ENCODE assay signal across 15 mouse cellular contexts in the genomic region with DNA sequence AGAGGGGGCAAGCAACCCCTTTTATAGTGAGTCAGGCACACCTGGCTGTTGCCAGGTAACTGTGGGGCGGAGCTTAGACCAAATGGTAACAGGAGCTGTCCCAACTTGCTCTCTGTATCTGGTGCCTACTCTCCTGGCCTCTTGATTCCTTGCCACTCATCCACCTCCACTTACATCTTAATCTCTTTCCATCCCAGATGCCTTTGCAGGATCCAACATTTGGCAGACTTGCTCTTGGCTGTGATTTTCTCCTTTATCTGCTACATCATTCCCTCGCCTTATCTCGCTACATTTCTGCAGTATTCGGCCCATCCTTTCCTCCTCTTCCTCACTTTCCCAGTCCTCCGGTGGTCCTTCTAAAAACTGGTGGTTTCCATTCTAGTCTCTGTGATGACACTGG.
DNase-seq lines count a peak whose midpoint lies in the region; TF ChIP-seq lines count a peak whose summit lies in the region.
"Had no signal": no experiment of that assay in that cellular context is flagged by ENCODE, and none has a peak within 500 bp of the region (broad histone marks: within the 10 kb centered on the region; RNA-seq: fewer than 3 reads in every experiment).

No protein-coding gene starts in this region.

- TF ChIP-seq POLR2A in cortical plate, adult 2 months (IDR thresholded peaks at IDR 0.05; ENCODE audit: extremely low read depth, insufficient read depth, low read length): no peak

- H3K4me3 ChIP-seq in layer of hippocampus, adult 2 months: no peak overlapping the region
- H3K4me3 ChIP-seq in cortical plate, adult 2 months (ENCODE audit: insufficient read depth, low read length): no peak overlapping the region
- H3K4me3 ChIP-seq: embryonic facial prominence, embryonic 13.5 days; embryonic facial prominence, embryonic 15.5 days; erythroblast, embryonic 14.5 days; forebrain, embryonic 13.5 days; forebrain, embryonic 15.5 days had no signal

- peaks cover 10% of the 10 kb centered on the region for H3K4me1 ChIP-seq in cortical plate, adult 2 months (ENCODE audit: control insufficient read depth, insufficient read depth, low read length)
- H3K4me1 ChIP-seq: embryonic facial prominence, embryonic 13.5 days; embryonic facial prominence, embryonic 15.5 days; forebrain, embryonic 13.5 days; forebrain, embryonic 15.5 days had no signal

- peak overlapping the region; percentile 76 for H3K27ac ChIP-seq in layer of hippocampus, adult 2 months
- peak overlapping the region; percentile 48; the same call in 1 of the 2 replicates for H3K27ac ChIP-seq in cortical plate, adult 2 months (ENCODE audit: insufficient read depth, low read length)
- H3K27ac ChIP-seq: embryonic facial prominence, embryonic 13.5 days; embryonic facial prominence, embryonic 15.5 days; forebrain, embryonic 13.5 days; forebrain, embryonic 15.5 days had no signal

- no peak for TF ChIP-seq CTCF in layer of hippocampus, adult 2 months (conservative IDR thresholded peaks at IDR 0.05)
- no peak for TF ChIP-seq CTCF in cortical plate, adult 2 months (IDR thresholded peaks at IDR 0.05; ENCODE audit: extremely low read depth, insufficient read depth, low read length)

- DNase-seq in layer of hippocampus, adult 2 months (ENCODE audit: low spot score in 2 of 2): no peak
- no peak for DNase-seq in layer of hippocampus, postnatal 14 days (ENCODE audit: low spot score in 2 of 2)
- DNase-seq in brain, adult 2 months (ENCODE audit: low read depth, low spot score): peak; percentile 53
- DNase-seq in urinary bladder, postnatal 4 days (ENCODE audit: low spot score in 2 of 2): no peak
- DNase-seq: adrenal gland, adult 2 months; adrenal gland, postnatal 10 days; adrenal gland, postnatal 25 days; embryo, embryonic 11 days; forebrain, postnatal 0 days had no signal
